Mouse (Mus musculus) E14TG2a.4 (cell line): ENCODE data around the gene Slc25a39.

ENCODE experiments used
- CTCF ChIP-seq: conservative IDR thresholded peaks from 2 replicates; pipeline ENCODE4 v1.5.1; 2014; ENCODE audit warnings: low read length
- POU5F1 ChIP-seq: IDR thresholded peaks from 2 replicates; pipeline ENCODE4 v1.6.1; 2014; ENCODE audit warnings: low read length, borderline replicate concordance

- TF ChIP-seq CTCF (no peak), POU5F1 (no peak)
Measured at GRCm38 (mm10) chr11:102432896-102433295, 25.1 kb upstream of the Slc25a39 start.
